Mouse (Mus musculus) intestine, embryonic 14.5 days (tissue): Measurements from ENCODE around the gene Zfp385b. TPM values are rescaled to one million over a fixed set of nuclear protein-coding genes. Genes with fewer than 3 reads are reported as not detected.

Experiments used
- ATAC-seq: fragments of 200-750 bp; cut with Nextera tagmentation; replicated peaks from 2 replicates; pipeline ENCODE4 v1.8.0; 2017; ENCODE audit warnings: low read depth, moderate number of reproducible peaks, moderate TSS enrichment, moderate library complexity; ENCODE audit not compliant: low FRiP score, low TSS enrichment
- DNase-seq: peaks from one replicate; pipeline ENCODE4 v3.0.0-alpha.2; 2018; ENCODE audit warnings: low spot score
- H3K27ac ChIP-seq: fragments of 300-500 bp; sonication (generic); 2 replicates; pipeline ENCODE4 v1.5.1; 2014; ENCODE audit warnings: low read depth, mild to moderate bottlenecking, control low read depth
- H3K27me3 ChIP-seq: fragments of 300-500 bp; sonication (generic); replicated peaks from 2 replicates; pipeline ENCODE4 v1.6.1; 2014; ENCODE audit warnings: low read length, control low read depth; ENCODE audit not compliant: control insufficient read depth, insufficient read depth
- H3K36me3 ChIP-seq: fragments of 300-500 bp; sonication (generic); 2 replicates; pipeline ENCODE4 v1.6.1; 2014; ENCODE audit warnings: low read length, control low read depth; ENCODE audit not compliant: control insufficient read depth, insufficient read depth
- H3K4me1 ChIP-seq: fragments of 300-500 bp; sonication (generic); replicated peaks from 2 replicates; pipeline ENCODE4 v1.6.1; 2014; ENCODE audit warnings: low read length, control low read depth, mixed read lengths; ENCODE audit not compliant: control insufficient read depth, insufficient read depth
- H3K4me2 ChIP-seq: fragments of 300-500 bp; sonication (generic); 2 replicates; pipeline ENCODE4 v1.6.1; 2014; ENCODE audit warnings: low read length
- H3K4me3 ChIP-seq: fragments of 300-500 bp; sonication (generic); 2 replicates; pipeline ENCODE4 v1.5.1; 2014; ENCODE audit warnings: low read depth, low read length, control low read depth, mixed read lengths
- H3K9ac ChIP-seq: fragments of 300-500 bp; sonication (generic); 2 replicates; pipeline ENCODE4 v1.6.1; 2014; ENCODE audit warnings: mild to moderate bottlenecking, low read length
- H3K9me3 ChIP-seq: fragments of 300-500 bp; sonication (generic); 2 replicates; pipeline ENCODE4 v1.6.1; 2016; ENCODE audit warnings: low read length, control low read depth; ENCODE audit not compliant: control insufficient read depth
- WGBS: fragments of 180-500 bp; shearing (Covaris S2); extraction: QIAGEN DNeasy Blood & Tissue Kit; methylation state at CpG from one replicate; pipeline ENCODE4 v1.1.7; 2014; 5-methylcytosine and 5-hydroxymethylcytosine counted together
- polyA plus RNA-seq: library from polyadenylated mRNA; unstranded; fragments of >200 nt; fragmentation: Nextera tagmentation; extraction: Ambion mirVana; gene quantifications from 2 replicates; pipeline ENCODE4 v1.2.1, GENCODE M21; 2014

Zfp385b gene
- polyA plus RNA-seq, 1 experiment from 2014 or later, result 7.9 TPM

DNA sequence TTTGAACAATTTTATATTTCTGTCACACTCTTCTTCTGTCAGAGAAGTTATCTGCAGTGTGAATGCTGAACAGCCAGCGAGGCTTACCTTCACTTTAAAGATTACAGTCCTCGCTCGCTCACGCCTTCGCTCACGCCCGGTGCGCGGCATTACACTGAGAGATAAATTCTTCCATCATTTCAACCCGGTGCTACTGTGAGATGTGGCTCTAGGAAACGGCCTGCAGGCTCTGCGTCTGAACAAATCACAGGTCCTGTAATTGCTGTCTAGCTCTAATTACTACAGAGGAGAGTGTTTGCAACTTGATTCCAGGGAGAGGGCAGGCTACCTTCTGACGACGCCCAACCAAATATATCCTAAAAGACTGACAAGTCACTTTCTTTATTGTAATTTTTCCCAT lies 300.1 kb downstream of the Zfp385b start:
- H3K36me3 ChIP-seq, result no peaks in the 10 kb centered on the region
- no peaks in the 10 kb centered on the region for H3K27me3 ChIP-seq
- WGBS, result under 1% methylated on average over 14 of the region's 14 CpGs
- H3K4me1 ChIP-seq, result peaks cover 4% of the 10 kb centered on the region; the same call in 1 of the 2 replicates
- H3K9ac ChIP-seq, result no peak overlapping the region
- peak; percentile 65 for DNase-seq
- peak; percentile 14; the same call in 1 of the 2 replicates for ATAC-seq
- no peaks in the 10 kb centered on the region for H3K9me3 ChIP-seq
- H3K4me3 ChIP-seq, result peak overlapping the region; percentile 42
- H3K27ac ChIP-seq, result no peak overlapping the region
- peak overlapping the region; percentile 48 for H3K4me2 ChIP-seq

DNA sequence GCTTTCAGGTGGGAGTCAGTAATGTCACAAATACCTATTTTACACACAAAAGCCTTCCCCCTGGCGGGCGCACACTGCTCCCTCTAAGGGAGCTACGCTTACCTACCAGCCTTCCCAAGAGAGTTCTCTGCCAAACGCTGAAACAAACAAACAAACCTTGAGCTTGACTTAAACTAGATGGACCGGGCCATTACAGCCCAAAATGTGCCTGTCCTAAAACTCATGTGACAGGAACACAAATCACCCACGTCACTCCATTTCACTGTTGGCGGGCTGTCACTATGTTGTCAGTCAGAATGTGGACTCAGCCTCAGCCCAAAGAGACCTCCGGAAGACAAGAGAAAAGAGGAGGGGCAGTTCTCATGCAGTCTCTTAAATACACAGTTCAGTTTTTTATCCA lies 300.7 kb downstream of the Zfp385b start:
- Histone ChIP-seq H3K27me3 (no peaks in the 10 kb centered on the region), H3K9me3 (no peaks in the 10 kb centered on the region), H3K36me3 (no peaks in the 10 kb centered on the region), H3K4me3 (peak overlapping the region; percentile 42), H3K9ac (no peak overlapping the region), H3K4me1 (peaks cover 4% of the 10 kb centered on the region; the same call in 1 of the 2 replicates), H3K4me2 (peak overlapping the region; percentile 48), H3K27ac (no peak overlapping the region)
- no peak for ATAC-seq
- DNase-seq, result peak; percentile 66
- WGBS, result 10% methylated on average over 8 of the region's 8 CpGs

DNA sequence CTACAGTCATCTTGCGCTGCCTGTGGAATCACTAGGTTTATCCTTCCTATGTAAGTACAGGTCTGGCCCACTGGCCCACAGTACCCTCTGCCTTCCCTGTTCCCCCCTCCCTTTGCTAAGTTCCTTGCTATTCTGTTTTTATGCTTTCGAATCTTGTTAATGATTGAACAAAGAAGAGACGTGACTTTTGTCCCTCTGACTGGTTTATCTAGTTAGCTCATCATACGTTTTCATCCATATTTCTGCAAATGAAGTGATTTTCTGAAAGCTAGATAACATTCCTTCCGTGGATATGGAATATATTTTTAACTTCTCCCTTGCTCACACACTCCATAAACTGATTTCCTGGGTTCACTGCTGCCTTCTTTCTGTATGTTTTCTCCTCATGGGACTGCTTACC lies 302.8 kb downstream of the Zfp385b start:
- Histone ChIP-seq H3K36me3 (no peaks in the 10 kb centered on the region), H3K27ac (no peak overlapping the region), H3K9me3 (no peaks in the 10 kb centered on the region), H3K4me3 (no peak overlapping the region), H3K4me1 (peaks cover 4% of the 10 kb centered on the region; the same call in 1 of the 2 replicates), H3K9ac (no peak overlapping the region), H3K27me3 (no peaks in the 10 kb centered on the region), H3K4me2 (no peak overlapping the region)
- peak; percentile 52 for DNase-seq
- WGBS, result 60% methylated on average over 5 of the region's 5 CpGs
- ATAC-seq, result no peak

- ATAC-seq (no peak), DNase-seq (no peak)
- Histone ChIP-seq H3K27me3 (no peaks in the 10 kb centered on the region), H3K9ac (no peak overlapping the region), H3K9me3 (no peaks in the 10 kb centered on the region), H3K36me3 (no peaks in the 10 kb centered on the region), H3K4me3 (no peak overlapping the region), H3K4me1 (peaks cover 4% of the 10 kb centered on the region; the same call in 1 of the 2 replicates), H3K27ac (no peak overlapping the region), H3K4me2 (no peak overlapping the region)
- WGBS, result 57% methylated on average over 6 of the region's 6 CpGs
Measured at GRCm38 (mm10) chr2:77515654-77516053, 303.8 kb downstream of the Zfp385b start.

DNA sequence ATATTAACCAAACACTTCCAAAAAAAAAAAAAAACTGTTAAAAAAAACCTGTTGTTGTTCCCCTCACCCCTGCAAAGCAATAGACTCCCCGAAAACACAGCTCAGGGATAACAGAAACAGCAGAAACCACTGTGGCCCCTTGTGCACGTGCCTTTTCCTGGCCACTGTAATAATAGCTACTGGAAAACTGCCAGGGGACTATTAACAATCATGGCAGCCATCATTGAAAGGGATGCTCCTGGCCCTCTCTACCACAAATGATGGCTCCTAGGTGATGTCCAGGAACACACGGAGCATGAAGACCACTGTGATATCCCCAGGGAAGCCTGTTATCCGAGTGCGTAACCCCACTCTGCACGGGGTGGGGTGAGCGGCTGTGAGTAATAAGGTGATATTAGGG lies 304.4 kb downstream of the Zfp385b start:
- DNase-seq (peak; percentile 53), ATAC-seq (no peak)
- no peak overlapping the region for H3K4me3 ChIP-seq
- WGBS, result 68% methylated on average over 7 of the region's 7 CpGs
- no peaks in the 10 kb centered on the region for H3K36me3 ChIP-seq
- H3K27me3 ChIP-seq, result no peaks in the 10 kb centered on the region
- H3K9me3 ChIP-seq, result no peaks in the 10 kb centered on the region
- no peak overlapping the region for H3K27ac ChIP-seq
- H3K9ac ChIP-seq, result no peak overlapping the region
- H3K4me1 ChIP-seq, result peaks cover 4% of the 10 kb centered on the region; the same call in 1 of the 2 replicates
- H3K4me2 ChIP-seq, result no peak overlapping the region

GRCm38 (mm10) chr2:77514476-77514875 lies 305.0 kb downstream of the Zfp385b start:
- WGBS, result 68% methylated on average over 4 of the region's 4 CpGs
- no peak for ATAC-seq
- no peak overlapping the region for H3K9ac ChIP-seq
- peaks cover under 1% of the 10 kb centered on the region; the same call in 1 of the 2 replicates for H3K4me1 ChIP-seq
- H3K4me2 ChIP-seq, result no peak overlapping the region
- no peak overlapping the region for H3K27ac ChIP-seq
- H3K4me3 ChIP-seq, result no peak overlapping the region
- H3K36me3 ChIP-seq, result no peaks in the 10 kb centered on the region
- no peaks in the 10 kb centered on the region for H3K9me3 ChIP-seq
- DNase-seq, result peak; percentile 44
- no peaks in the 10 kb centered on the region for H3K27me3 ChIP-seq

GRCm38 (mm10) chr2:77508731-77509130 lies 310.7 kb downstream of the Zfp385b start:
- no peak overlapping the region for H3K4me2 ChIP-seq
- H3K4me1 ChIP-seq, result no peaks in the 10 kb centered on the region; the same call in 1 of the 2 replicates
- H3K36me3 ChIP-seq, result no peaks in the 10 kb centered on the region
- WGBS, result 78% methylated on average over 6 of the region's 6 CpGs
- H3K4me3 ChIP-seq, result no peak overlapping the region
- ATAC-seq (no peak), DNase-seq (no peak)
- no peak overlapping the region for H3K27ac ChIP-seq
- no peak overlapping the region for H3K9ac ChIP-seq
- no peaks in the 10 kb centered on the region for H3K27me3 ChIP-seq
- no peaks in the 10 kb centered on the region for H3K9me3 ChIP-seq

DNA sequence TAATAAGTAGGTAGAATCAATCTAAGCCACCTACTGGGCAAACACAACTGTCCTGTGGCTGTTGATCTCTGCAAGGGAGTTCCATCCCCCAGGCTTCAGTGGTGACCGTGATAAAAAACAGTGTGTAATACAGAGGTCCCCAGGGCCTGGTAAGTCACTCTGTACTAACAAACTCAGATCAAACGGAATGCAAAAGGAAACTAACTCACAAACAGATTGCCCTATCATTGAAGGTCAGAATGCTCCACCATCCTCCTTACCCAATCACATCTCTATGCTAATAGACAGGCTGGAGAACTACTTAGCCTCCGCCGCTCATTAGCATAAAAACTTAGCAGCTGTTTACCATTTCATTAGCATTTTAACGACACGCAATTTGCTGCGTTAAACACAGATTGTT lies 313.1 kb downstream of the Zfp385b start:
- H3K27me3 ChIP-seq, result no peaks in the 10 kb centered on the region
- H3K4me2 ChIP-seq, result peak overlapping the region; percentile 12; the same call in 1 of the 2 replicates
- no peaks in the 10 kb centered on the region for H3K36me3 ChIP-seq
- H3K9me3 ChIP-seq, result no peaks in the 10 kb centered on the region
- no peak overlapping the region for H3K9ac ChIP-seq
- H3K27ac ChIP-seq, result no peak overlapping the region
- no peaks in the 10 kb centered on the region for H3K4me1 ChIP-seq
- 15% methylated on average over 7 of the region's 7 CpGs for WGBS
- no peak overlapping the region for H3K4me3 ChIP-seq
- no peak for ATAC-seq
- no peak for DNase-seq

- Histone ChIP-seq H3K27ac (no peak overlapping the region), H3K27me3 (no peaks in the 10 kb centered on the region), H3K4me2 (no peak overlapping the region), H3K36me3 (no peaks in the 10 kb centered on the region), H3K4me3 (no peak overlapping the region), H3K9ac (no peak overlapping the region), H3K4me1 (no peaks in the 10 kb centered on the region), H3K9me3 (no peaks in the 10 kb centered on the region)
- DNase-seq, result no peak
- ATAC-seq, result no peak
- 72% methylated on average over 1 of the region's 1 CpGs for WGBS
Measured at GRCm38 (mm10) chr2:77505614-77506013, 313.8 kb downstream of the Zfp385b start.
